Mouse (Mus musculus) C2C12 (cell line): Measurements from ENCODE around the gene Lgals12.

Experiments
- CEBPB ChIP-seq: IDR thresholded peaks from one replicate; pipeline ENCODE4 v1.6.1; 2011; ENCODE audit warnings: low read depth, mild to moderate bottlenecking, control low read depth, moderate library complexity
- CTCF ChIP-seq: IDR thresholded peaks from one replicate; pipeline ENCODE4 v1.5.1; 2011; ENCODE audit not compliant: control insufficient read depth, insufficient read depth, insufficient read length
- MAX ChIP-seq: IDR thresholded peaks from one replicate; pipeline ENCODE4 v1.6.1; 2011; ENCODE audit warnings: mild to moderate bottlenecking, control low read depth
- MYOG ChIP-seq: IDR thresholded peaks from one replicate; pipeline ENCODE4 v1.6.1; 2011; ENCODE audit not compliant: control insufficient read depth, insufficient read length; ENCODE audit errors: extremely low read depth
- USF1 ChIP-seq: IDR thresholded peaks from one replicate; pipeline ENCODE4 v1.6.1; 2011; ENCODE audit warnings: low read depth, mild to moderate bottlenecking, control low read depth, moderate library complexity

GRCm38 (mm10) chr19:7617085-7617484 lies 10.1 kb upstream of the Lgals12 start:
- TF ChIP-seq CTCF (no peak), USF1 (no peak), CEBPB (no peak), MAX (no peak), MYOG (no peak)
